Mouse (Mus musculus): ENCODE results near the gene Atp11a. TPM values are rescaled to one million over a fixed set of nuclear protein-coding genes. Genes with fewer than 3 reads are reported as not detected.

Gene Atp11a
- polyA plus RNA-seq, 1 experiment from 2014 or later = 19.9 TPM

GRCm38 (mm10) chr8:12757231-12757940 is 572 bp downstream of the Atp11a start:
- Histone ChIP-seq H3K9ac (ENCODE audit: low read length) (peak overlapping the region; percentile 93), H3K4me1 (ENCODE audit: control insufficient read depth in 2 of 2, insufficient read depth in 2 of 2, low read length in 2 of 2) (peaks cover 30 to 48% of the 10 kb centered on the region in 2 experiments), H3K4me2 (ENCODE audit: low read length) (peak overlapping the region; percentile 94), H3K36me3 (ENCODE audit: control insufficient read depth, insufficient read depth, low read length) (no peaks in the 10 kb centered on the region), H3K27me3 (ENCODE audit: control insufficient read depth, insufficient read depth, low read length) (no peaks in the 10 kb centered on the region; the same call in 1 of the 2 replicates), H3K9me3 (ENCODE audit: control insufficient read depth, low read length) (no peaks in the 10 kb centered on the region), H3K4me3 (ENCODE audit: control insufficient read depth in 1 of 2, insufficient read depth in 1 of 2, low read depth in 1 of 2, low read length in 2 of 2) (peak overlapping the region; percentile 56 to 87), H3K27ac (replicated peaks in 1 of 2; ENCODE audit: control insufficient read depth in 1 of 2, insufficient read depth in 1 of 2, low read depth in 2 of 2, low read length in 2 of 2) (peak overlapping the region; percentile 38 to 84; a peak in 3 of 4 replicates)
- 1% methylated on average over 46 of the region's 61 CpGs for WGBS
- peak; percentile 18; the same call in 1 of the 2 replicates for ATAC-seq (ENCODE audit: insufficient number of reproducible peaks, insufficient read depth, low FRiP score, low read depth)

- Histone ChIP-seq H3K27ac (replicated peaks in 1 of 2; ENCODE audit: control insufficient read depth in 1 of 2, insufficient read depth in 1 of 2, low read depth in 2 of 2, low read length in 2 of 2) (no peak overlapping the region), H3K9me3 (ENCODE audit: control insufficient read depth, low read length) (no peaks in the 10 kb centered on the region), H3K4me1 (ENCODE audit: control insufficient read depth in 2 of 2, insufficient read depth in 2 of 2, low read length in 2 of 2) (peaks cover 50 to 68% of the 10 kb centered on the region in 2 experiments), H3K4me2 (ENCODE audit: low read length) (no peak overlapping the region), H3K9ac (ENCODE audit: low read length) (no peak overlapping the region), H3K27me3 (ENCODE audit: control insufficient read depth, insufficient read depth, low read length) (no peaks in the 10 kb centered on the region), H3K36me3 (ENCODE audit: control insufficient read depth, insufficient read depth, low read length) (no peaks in the 10 kb centered on the region), H3K4me3 (ENCODE audit: control insufficient read depth in 1 of 2, insufficient read depth in 1 of 2, low read depth in 1 of 2, low read length in 2 of 2) (no peak overlapping the region)
- WGBS = 90% methylated on average over 3 of the region's 3 CpGs
- no peak for ATAC-seq (ENCODE audit: insufficient number of reproducible peaks, insufficient read depth, low FRiP score, low read depth)
Observed at GRCm38 (mm10) chr8:12759963-12760362, 3.1 kb downstream of the Atp11a start.

DNA sequence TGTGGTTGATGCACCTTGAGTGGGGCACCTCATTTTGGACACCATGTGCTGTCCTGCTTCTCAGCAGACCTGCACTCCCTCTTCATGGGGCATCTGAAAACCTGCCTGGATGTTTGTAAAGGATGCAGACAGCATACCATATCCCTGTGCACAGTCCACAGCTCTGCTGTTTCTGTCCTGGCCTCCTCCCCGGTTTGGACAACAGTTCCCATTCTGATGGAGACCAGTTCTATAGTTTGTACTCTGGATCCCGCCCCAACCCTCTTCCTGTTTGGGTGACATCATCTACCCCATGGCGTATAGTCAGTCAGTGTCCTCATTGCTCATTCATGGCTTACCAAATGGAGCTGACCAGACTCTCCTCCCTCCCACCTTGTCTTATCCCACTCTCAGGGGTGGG is 5.1 kb downstream of the Atp11a start:
- H3K27me3 ChIP-seq (ENCODE audit: control insufficient read depth, insufficient read depth, low read length) = no peaks in the 10 kb centered on the region
- peaks cover 44 to 55% of the 10 kb centered on the region in 2 experiments for H3K4me1 ChIP-seq (ENCODE audit: control insufficient read depth in 2 of 2, insufficient read depth in 2 of 2, low read length in 2 of 2)
- no peaks in the 10 kb centered on the region for H3K36me3 ChIP-seq (ENCODE audit: control insufficient read depth, insufficient read depth, low read length)

GRCm38 (mm10) chr8:12763565-12764108 is 6.8 kb downstream of the Atp11a start:
- peak overlapping the region; percentile 6 to 71 for H3K27ac ChIP-seq (replicated peaks in 1 of 2; ENCODE audit: control insufficient read depth in 1 of 2, insufficient read depth in 1 of 2, low read depth in 2 of 2, low read length in 2 of 2)
- WGBS = 34% methylated on average over 4 of the region's 4 CpGs
- peak; percentile 15; the same call in 1 of the 2 replicates for ATAC-seq (ENCODE audit: insufficient number of reproducible peaks, insufficient read depth, low FRiP score, low read depth)
- H3K4me2 ChIP-seq (ENCODE audit: low read length) = peak overlapping the region; percentile 28
- no peaks in the 10 kb centered on the region for H3K9me3 ChIP-seq (ENCODE audit: control insufficient read depth, low read length)
- no peaks in the 10 kb centered on the region for H3K36me3 ChIP-seq (ENCODE audit: control insufficient read depth, insufficient read depth, low read length)
- H3K9ac ChIP-seq (ENCODE audit: low read length) = no peak overlapping the region
- H3K4me3 ChIP-seq (ENCODE audit: control insufficient read depth in 1 of 2, insufficient read depth in 1 of 2, low read depth in 1 of 2, low read length in 2 of 2) = no peak overlapping the region
- H3K27me3 ChIP-seq (ENCODE audit: control insufficient read depth, insufficient read depth, low read length) = no peaks in the 10 kb centered on the region
- peaks cover 46 to 53% of the 10 kb centered on the region in 2 experiments for H3K4me1 ChIP-seq (ENCODE audit: control insufficient read depth in 2 of 2, insufficient read depth in 2 of 2, low read length in 2 of 2)

More for the DNA sequence above, 5.1 kb downstream of the Atp11a start:
- WGBS = 74% methylated on average over 3 of the region's 3 CpGs
- Histone ChIP-seq H3K9ac (ENCODE audit: low read length) (no peak overlapping the region), H3K27ac (replicated peaks in 1 of 2; ENCODE audit: control insufficient read depth in 1 of 2, insufficient read depth in 1 of 2, low read depth in 2 of 2, low read length in 2 of 2) (no peak overlapping the region), H3K4me2 (ENCODE audit: low read length) (no peak overlapping the region), H3K9me3 (ENCODE audit: control insufficient read depth, low read length) (no peaks in the 10 kb centered on the region), H3K4me3 (ENCODE audit: control insufficient read depth in 1 of 2, insufficient read depth in 1 of 2, low read depth in 1 of 2, low read length in 2 of 2) (no peak overlapping the region)
- no peak for ATAC-seq (ENCODE audit: insufficient number of reproducible peaks, insufficient read depth, low FRiP score, low read depth)

DNA sequence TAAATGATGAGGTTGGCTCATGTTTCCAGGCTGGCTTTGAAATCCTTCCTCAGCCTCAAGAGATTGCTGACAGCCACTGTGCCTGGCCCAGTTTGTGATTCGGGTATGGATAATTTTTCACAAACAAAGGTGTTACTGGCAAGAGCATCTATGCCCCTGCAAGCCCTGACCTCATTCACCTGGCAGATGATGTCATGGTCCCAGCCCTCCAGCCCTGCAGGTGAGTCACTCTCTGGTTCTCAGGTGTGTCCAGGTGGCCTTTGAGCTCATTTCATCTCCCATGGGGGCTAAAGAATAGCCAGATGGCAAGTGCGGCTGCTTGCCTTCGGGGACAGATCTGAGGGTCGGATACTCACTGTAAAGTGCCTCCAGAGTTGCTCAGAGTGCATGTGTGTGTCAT is 8.2 kb downstream of the Atp11a start:
- Histone ChIP-seq H3K4me3 (ENCODE audit: control insufficient read depth in 1 of 2, insufficient read depth in 1 of 2, low read depth in 1 of 2, low read length in 2 of 2) (no peak overlapping the region), H3K9ac (ENCODE audit: low read length) (no peak overlapping the region), H3K27ac (replicated peaks in 1 of 2; ENCODE audit: control insufficient read depth in 1 of 2, insufficient read depth in 1 of 2, low read depth in 2 of 2, low read length in 2 of 2) (no peak overlapping the region), H3K4me1 (ENCODE audit: control insufficient read depth in 2 of 2, insufficient read depth in 2 of 2, low read length in 2 of 2) (peaks cover 50 to 53% of the 10 kb centered on the region in 2 experiments), H3K4me2 (ENCODE audit: low read length) (no peak overlapping the region), H3K36me3 (ENCODE audit: control insufficient read depth, insufficient read depth, low read length) (no peaks in the 10 kb centered on the region), H3K27me3 (ENCODE audit: control insufficient read depth, insufficient read depth, low read length) (no peaks in the 10 kb centered on the region), H3K9me3 (ENCODE audit: control insufficient read depth, low read length) (no peaks in the 10 kb centered on the region)
- 90% methylated on average over 4 of the region's 4 CpGs for WGBS
- no peak for ATAC-seq (ENCODE audit: insufficient number of reproducible peaks, insufficient read depth, low FRiP score, low read depth)

- no peaks in the 10 kb centered on the region for H3K27me3 ChIP-seq (ENCODE audit: control insufficient read depth, insufficient read depth, low read length)
- no peaks in the 10 kb centered on the region for H3K9me3 ChIP-seq (ENCODE audit: control insufficient read depth, low read length)
- H3K4me3 ChIP-seq (ENCODE audit: control insufficient read depth in 1 of 2, insufficient read depth in 1 of 2, low read depth in 1 of 2, low read length in 2 of 2) = no peak overlapping the region
- H3K4me1 ChIP-seq (ENCODE audit: control insufficient read depth in 2 of 2, insufficient read depth in 2 of 2, low read length in 2 of 2) = peaks cover 40 to 49% of the 10 kb centered on the region in 2 experiments
- WGBS = 87% methylated on average over 3 of the region's 3 CpGs
- H3K27ac ChIP-seq (replicated peaks in 1 of 2; ENCODE audit: control insufficient read depth in 1 of 2, insufficient read depth in 1 of 2, low read depth in 2 of 2, low read length in 2 of 2) = no peak overlapping the region
- H3K4me2 ChIP-seq (ENCODE audit: low read length) = no peak overlapping the region
- H3K36me3 ChIP-seq (ENCODE audit: control insufficient read depth, insufficient read depth, low read length) = no peaks in the 10 kb centered on the region
- ATAC-seq (ENCODE audit: insufficient number of reproducible peaks, insufficient read depth, low FRiP score, low read depth) = no peak
- no peak overlapping the region for H3K9ac ChIP-seq (ENCODE audit: low read length)
Observed at GRCm38 (mm10) chr8:12767176-12767575, 10.4 kb downstream of the Atp11a start.

DNA sequence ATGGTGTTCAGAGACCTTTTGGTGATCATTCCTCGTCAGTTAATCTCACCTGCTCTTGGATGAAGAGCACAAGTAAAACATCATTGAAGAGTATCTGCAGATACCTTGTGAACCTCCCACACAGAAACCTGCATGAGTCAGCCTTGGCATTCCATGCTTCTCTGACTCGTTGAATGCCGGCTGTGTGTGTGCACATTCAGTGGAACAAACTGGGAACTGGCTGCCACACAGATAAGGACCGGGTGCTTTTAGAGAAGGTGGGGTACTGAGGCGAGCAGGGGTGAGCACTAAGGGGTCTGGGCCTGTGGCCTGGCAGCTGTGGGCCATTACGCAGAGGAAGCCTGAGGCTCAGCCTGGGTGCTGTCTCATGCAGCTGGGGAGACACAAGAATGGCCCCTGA is 11.9 kb downstream of the Atp11a start:
- ATAC-seq (ENCODE audit: insufficient number of reproducible peaks, insufficient read depth, low FRiP score, low read depth) = no peak
- Histone ChIP-seq H3K4me3 (ENCODE audit: control insufficient read depth in 1 of 2, insufficient read depth in 1 of 2, low read depth in 1 of 2, low read length in 2 of 2) (no peak overlapping the region), H3K4me1 (ENCODE audit: control insufficient read depth in 2 of 2, insufficient read depth in 2 of 2, low read length in 2 of 2) (peaks cover 36 to 41% of the 10 kb centered on the region in 2 experiments), H3K27me3 (ENCODE audit: control insufficient read depth, insufficient read depth, low read length) (no peaks in the 10 kb centered on the region), H3K27ac (replicated peaks in 1 of 2; ENCODE audit: control insufficient read depth in 1 of 2, insufficient read depth in 1 of 2, low read depth in 2 of 2, low read length in 2 of 2) (peak overlapping the region in 1 of 2 experiments; percentile 28; a peak in 1 of 4 replicates), H3K9ac (ENCODE audit: low read length) (peak overlapping the region; percentile 41; the same call in 1 of the 2 replicates), H3K9me3 (ENCODE audit: control insufficient read depth, low read length) (no peaks in the 10 kb centered on the region), H3K4me2 (ENCODE audit: low read length) (no peak overlapping the region), H3K36me3 (ENCODE audit: control insufficient read depth, insufficient read depth, low read length) (no peaks in the 10 kb centered on the region)
- WGBS = 27% methylated on average over 6 of the region's 6 CpGs
